Mouse (Mus musculus) heart, embryonic 16.5 days (tissue): ENCODE measurements at regions not wholly inside any gene's neighbourhood (a gene's known extent, or its start where the extent isn't known, plus 50 kb on each side); places are given as distances from the start of the nearest gene placed in this dataset.

Experiments used
- ATAC-seq: fragments of 200-750 bp; cut with Nextera tagmentation; replicated peaks from 2 replicates; pipeline ENCODE4 v1.8.0; 2017; ENCODE audit warnings: moderate number of reproducible peaks; ENCODE audit not compliant: insufficient read depth, low FRiP score; ENCODE audit errors: extremely low read depth
- H3K27ac ChIP-seq: fragments of 300-500 bp; sonication (generic); 2 replicates; pipeline ENCODE4 v1.5.1; 2014; ENCODE audit warnings: mild to moderate bottlenecking, low read length, control low read depth, moderate library complexity
- H3K27me3 ChIP-seq: fragments of 300-500 bp; sonication (generic); 2 replicates; pipeline ENCODE4 v1.6.1; 2014; ENCODE audit warnings: low read length, mixed read lengths; ENCODE audit not compliant: control insufficient read depth, insufficient read depth
- H3K36me3 ChIP-seq: fragments of 300-500 bp; sonication (generic); 2 replicates; pipeline ENCODE4 v1.6.1; 2014; ENCODE audit not compliant: control insufficient read depth, insufficient read depth
- H3K4me1 ChIP-seq: fragments of 300-500 bp; sonication (generic); 2 replicates; pipeline ENCODE4 v1.6.1; 2014; ENCODE audit warnings: low read length, mixed read lengths; ENCODE audit not compliant: control insufficient read depth, insufficient read depth
- H3K4me2 ChIP-seq: fragments of 300-500 bp; sonication (generic); 2 replicates; pipeline ENCODE4 v1.6.1; 2014; ENCODE audit warnings: low read depth, mild to moderate bottlenecking, control low read depth, low read length
- H3K4me3 ChIP-seq: fragments of 300-500 bp; sonication (generic); 2 replicates; pipeline ENCODE4 v1.5.1; 2014; ENCODE audit warnings: mild to moderate bottlenecking, control low read depth, low read length
- H3K9ac ChIP-seq: fragments of 300-500 bp; sonication (generic); 2 replicates; pipeline ENCODE4 v1.6.1; 2014; ENCODE audit warnings: low read length, control low read depth
- H3K9me3 ChIP-seq: fragments of 300-500 bp; sonication (generic); replicated peaks from 2 replicates; pipeline ENCODE4 v1.6.1; 2016; ENCODE audit warnings: low read length; ENCODE audit not compliant: control insufficient read depth
- whole genome bisulfite sequencing: fragments of 180-500 bp; shearing (Covaris S2); extraction: QIAGEN DNeasy Blood & Tissue Kit; methylation state at CpG from one replicate; pipeline ENCODE4 v1.1.7; 2014; 5-methylcytosine and 5-hydroxymethylcytosine counted together

DNA sequence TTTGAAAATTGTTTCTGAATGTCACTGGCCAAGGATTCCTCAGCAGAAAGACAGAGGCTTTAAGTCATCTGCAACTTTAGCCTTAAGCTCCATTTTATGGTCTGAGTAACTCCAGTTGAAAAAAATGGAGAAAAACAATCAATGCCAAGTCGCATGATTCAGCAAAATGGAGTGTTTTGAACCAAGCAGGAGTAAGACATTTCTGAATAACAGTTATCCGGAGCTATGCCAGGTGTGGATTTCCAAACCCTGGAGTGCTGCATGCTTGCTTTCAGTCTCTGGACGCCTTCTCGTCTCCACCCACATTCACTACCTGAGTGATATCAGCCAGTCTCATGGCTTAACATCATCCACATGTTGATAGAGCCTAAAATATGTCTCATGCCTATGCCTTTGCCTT, 93.7 kb downstream of the Gm10260 start:
- H3K27me3 ChIP-seq, result no peaks in the 10 kb centered on the region
- H3K9ac ChIP-seq, result no peak overlapping the region
- no peak overlapping the region for H3K27ac ChIP-seq
- no peaks in the 10 kb centered on the region for H3K36me3 ChIP-seq
- no peaks in the 10 kb centered on the region for H3K9me3 ChIP-seq
- WGBS, result 82% methylated on average over 4 of the region's 4 CpGs
- no peak for ATAC-seq
- H3K4me3 ChIP-seq, result no peak overlapping the region
- no peak overlapping the region for H3K4me2 ChIP-seq
- H3K4me1 ChIP-seq, result peaks cover 5% of the 10 kb centered on the region; the same call in 1 of the 2 replicates

DNA sequence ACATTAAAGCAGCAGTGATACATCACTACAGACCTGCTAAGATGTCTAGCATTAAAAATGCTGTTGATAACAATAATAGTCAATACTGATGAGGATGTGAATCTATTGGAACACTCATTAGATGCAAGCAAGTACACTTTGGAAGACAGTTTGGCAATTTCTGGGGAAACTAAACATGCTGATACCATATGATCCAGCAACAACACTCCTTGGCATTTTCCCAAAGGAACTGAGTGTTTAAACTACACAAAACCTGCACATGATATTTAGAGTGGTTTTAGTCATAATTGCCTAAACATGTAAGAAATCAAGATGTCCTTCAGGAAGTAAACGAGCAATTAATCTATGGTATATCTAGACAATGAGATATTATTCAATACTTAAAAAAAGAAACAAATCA, 95.2 kb downstream of the Gm10260 start:
- no peak overlapping the region for H3K9ac ChIP-seq
- H3K36me3 ChIP-seq, result no peaks in the 10 kb centered on the region
- no peak overlapping the region for H3K4me3 ChIP-seq
- no peaks in the 10 kb centered on the region for H3K9me3 ChIP-seq
- WGBS, result 74% methylated on average over 1 of the region's 1 CpGs
- H3K27ac ChIP-seq, result no peak overlapping the region
- no peaks in the 10 kb centered on the region for H3K27me3 ChIP-seq
- ATAC-seq, result no peak
- peaks cover 5% of the 10 kb centered on the region; the same call in 1 of the 2 replicates for H3K4me1 ChIP-seq
- no peak overlapping the region for H3K4me2 ChIP-seq

DNA sequence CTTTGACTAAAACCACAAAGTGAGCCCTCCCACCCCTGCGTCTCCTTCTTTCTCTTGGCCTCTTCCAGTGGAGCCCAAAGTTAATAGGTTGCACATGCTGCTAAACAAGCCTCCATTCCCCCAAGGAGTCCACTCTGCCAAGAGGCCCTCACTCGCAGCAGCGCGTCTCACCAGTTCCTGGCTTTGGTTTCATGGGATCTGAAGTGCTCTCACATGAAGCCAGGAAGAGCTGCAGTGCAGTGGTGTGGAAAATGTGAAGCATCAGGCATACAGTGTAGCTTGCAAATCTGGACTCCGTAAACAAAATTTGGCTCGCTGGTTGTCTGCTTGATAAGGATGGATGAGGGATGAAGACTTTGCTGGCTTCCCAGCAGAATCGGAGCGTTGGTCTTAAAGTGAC, 97.7 kb downstream of the Gm10260 start:
- no peaks in the 10 kb centered on the region for H3K36me3 ChIP-seq
- H3K9ac ChIP-seq, result no peak overlapping the region
- peak; percentile 76 for ATAC-seq
- H3K27ac ChIP-seq, result peak overlapping the region; percentile 73
- no peaks in the 10 kb centered on the region for H3K27me3 ChIP-seq
- no peaks in the 10 kb centered on the region for H3K9me3 ChIP-seq
- WGBS, result 56% methylated on average over 8 of the region's 8 CpGs
- H3K4me1 ChIP-seq, result no peaks in the 10 kb centered on the region
- no peak overlapping the region for H3K4me2 ChIP-seq
- no peak overlapping the region for H3K4me3 ChIP-seq

DNA sequence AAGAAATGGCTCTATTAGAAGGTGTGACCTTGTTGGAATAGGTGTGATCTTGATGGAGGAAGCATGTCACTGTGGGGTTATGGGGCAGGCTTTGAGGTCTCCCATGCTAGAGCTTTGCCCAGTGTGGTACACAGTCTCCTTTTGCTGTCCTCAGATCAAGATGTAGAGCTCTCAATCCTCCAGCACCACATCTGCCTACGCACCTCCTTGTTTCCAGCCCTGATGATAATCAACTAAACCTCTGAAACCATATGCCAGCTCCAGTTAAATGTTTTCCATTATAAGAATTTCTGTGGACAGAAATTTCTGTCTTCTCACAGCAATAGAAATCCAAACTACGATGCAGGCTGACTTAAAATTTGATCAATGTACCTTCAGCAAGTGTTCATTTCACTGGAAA, 103.8 kb downstream of the Gm10260 start:
- ATAC-seq, result no peak
- WGBS, result 92% methylated on average over 2 of the region's 2 CpGs
- H3K9me3 ChIP-seq, result no peaks in the 10 kb centered on the region
- no peak overlapping the region for H3K4me3 ChIP-seq
- H3K4me1 ChIP-seq, result no peaks in the 10 kb centered on the region
- H3K27me3 ChIP-seq, result no peaks in the 10 kb centered on the region
- no peaks in the 10 kb centered on the region for H3K36me3 ChIP-seq
- no peak overlapping the region for H3K4me2 ChIP-seq
- H3K9ac ChIP-seq, result no peak overlapping the region
- no peak overlapping the region for H3K27ac ChIP-seq

DNA sequence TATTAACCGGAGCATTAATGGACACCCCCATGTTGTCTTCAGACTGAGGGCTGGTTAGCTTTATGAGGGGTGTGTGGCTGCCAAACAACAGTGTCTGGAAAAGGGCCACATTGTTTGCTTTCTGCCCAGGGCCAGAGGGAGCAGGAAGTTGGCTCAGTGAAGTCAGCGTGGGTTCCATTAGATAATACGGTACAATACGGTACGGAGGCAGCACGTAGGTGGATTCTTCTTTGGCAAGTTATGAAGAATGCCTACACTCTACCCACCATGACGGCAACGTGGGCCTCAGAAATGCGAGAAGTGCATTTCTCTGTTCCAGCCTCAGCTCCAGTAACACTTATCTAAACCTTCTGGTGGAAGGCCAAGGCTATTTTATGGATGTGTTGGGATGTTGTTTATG, 108.2 kb downstream of the Gm10260 start:
- H3K4me2 ChIP-seq, result no peak overlapping the region
- no peak for ATAC-seq
- H3K36me3 ChIP-seq, result no peaks in the 10 kb centered on the region
- no peaks in the 10 kb centered on the region for H3K27me3 ChIP-seq
- 77% methylated on average over 9 of the region's 9 CpGs for WGBS
- no peaks in the 10 kb centered on the region for H3K4me1 ChIP-seq
- H3K27ac ChIP-seq, result no peak overlapping the region
- H3K9me3 ChIP-seq, result no peaks in the 10 kb centered on the region; the same call in 1 of the 2 replicates
- no peak overlapping the region for H3K4me3 ChIP-seq
- no peak overlapping the region for H3K9ac ChIP-seq

DNA sequence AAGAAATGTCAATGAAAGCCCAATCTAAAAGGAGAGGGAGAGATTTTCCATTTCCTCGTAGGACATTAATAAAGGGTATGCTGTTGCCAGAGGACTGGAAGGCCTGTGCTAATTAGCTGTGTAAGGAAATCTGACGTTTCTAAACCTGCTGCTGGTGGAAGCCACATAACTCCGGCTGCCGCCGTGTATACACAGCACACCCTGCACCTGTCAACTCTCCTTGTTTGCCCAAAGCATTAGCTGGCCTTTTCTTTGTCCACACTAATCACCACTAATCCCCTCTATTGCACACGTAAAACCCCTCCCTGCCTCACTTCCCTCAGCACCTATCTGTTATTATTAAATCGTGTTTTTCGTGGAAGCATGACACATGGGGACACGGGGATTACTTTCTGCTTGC, 108.7 kb downstream of the Gm10260 start:
- no peak overlapping the region for H3K27ac ChIP-seq
- no peak overlapping the region for H3K4me3 ChIP-seq
- no peak overlapping the region for H3K9ac ChIP-seq
- 71% methylated on average over 9 of the region's 9 CpGs for WGBS
- H3K4me2 ChIP-seq, result no peak overlapping the region
- H3K27me3 ChIP-seq, result no peaks in the 10 kb centered on the region
- no peaks in the 10 kb centered on the region for H3K4me1 ChIP-seq
- H3K36me3 ChIP-seq, result no peaks in the 10 kb centered on the region
- H3K9me3 ChIP-seq, result no peaks in the 10 kb centered on the region; the same call in 1 of the 2 replicates
- ATAC-seq, result no peak

DNA sequence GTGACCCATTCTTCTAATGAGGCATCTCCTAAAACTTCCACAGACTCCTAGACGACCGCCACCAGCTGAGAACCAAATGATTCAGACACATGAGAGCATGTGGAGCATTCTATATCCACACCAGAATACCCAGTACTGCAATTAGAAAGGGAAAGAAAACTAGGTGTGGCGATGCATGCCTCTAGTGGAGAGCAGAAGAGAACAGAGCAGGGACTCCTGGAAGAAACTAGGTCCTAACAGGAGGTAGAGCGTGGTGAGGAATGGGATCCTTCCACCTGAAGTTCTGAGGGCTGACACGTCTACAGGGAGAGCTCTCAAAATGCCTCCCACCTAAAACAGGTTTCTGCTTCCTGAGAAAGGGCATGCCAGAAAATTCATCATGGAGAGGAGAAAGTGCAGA, 109.3 kb downstream of the Gm10260 start:
- no peak overlapping the region for H3K27ac ChIP-seq
- no peaks in the 10 kb centered on the region for H3K27me3 ChIP-seq
- ATAC-seq, result no peak
- H3K4me2 ChIP-seq, result no peak overlapping the region
- 90% methylated on average over 5 of the region's 5 CpGs for WGBS
- no peak overlapping the region for H3K9ac ChIP-seq
- H3K4me3 ChIP-seq, result no peak overlapping the region
- H3K36me3 ChIP-seq, result no peaks in the 10 kb centered on the region
- peaks cover 5% of the 10 kb centered on the region for H3K4me1 ChIP-seq
- H3K9me3 ChIP-seq, result no peaks in the 10 kb centered on the region; the same call in 1 of the 2 replicates

DNA sequence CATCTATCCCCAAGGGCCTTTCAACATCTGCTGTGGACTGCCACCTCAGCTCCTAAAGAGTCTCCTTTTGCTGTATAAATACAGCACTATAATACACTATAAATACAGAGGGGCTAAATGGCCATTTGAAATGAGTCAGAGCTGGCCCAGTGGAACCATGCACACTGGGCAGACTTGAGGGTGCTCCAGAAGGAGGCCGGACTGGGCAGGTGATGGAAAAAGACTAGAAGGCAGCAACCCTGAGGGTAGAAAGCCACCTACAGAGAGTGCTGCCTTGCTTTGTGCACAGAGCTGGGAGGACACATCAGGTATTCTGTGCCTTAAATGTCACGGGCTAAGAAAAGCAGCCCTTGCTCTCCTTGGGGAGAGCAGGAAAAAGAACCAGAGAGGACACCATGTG, 110.2 kb downstream of the Gm10260 start:
- H3K4me3 ChIP-seq, result no peak overlapping the region
- H3K27ac ChIP-seq, result no peak overlapping the region
- WGBS, result 88% methylated on average over 2 of the region's 2 CpGs
- H3K4me1 ChIP-seq, result peaks cover 15% of the 10 kb centered on the region
- H3K36me3 ChIP-seq, result no peaks in the 10 kb centered on the region
- no peak overlapping the region for H3K4me2 ChIP-seq
- H3K9ac ChIP-seq, result no peak overlapping the region
- H3K9me3 ChIP-seq, result no peaks in the 10 kb centered on the region; the same call in 1 of the 2 replicates
- ATAC-seq, result no peak
- H3K27me3 ChIP-seq, result no peaks in the 10 kb centered on the region

DNA sequence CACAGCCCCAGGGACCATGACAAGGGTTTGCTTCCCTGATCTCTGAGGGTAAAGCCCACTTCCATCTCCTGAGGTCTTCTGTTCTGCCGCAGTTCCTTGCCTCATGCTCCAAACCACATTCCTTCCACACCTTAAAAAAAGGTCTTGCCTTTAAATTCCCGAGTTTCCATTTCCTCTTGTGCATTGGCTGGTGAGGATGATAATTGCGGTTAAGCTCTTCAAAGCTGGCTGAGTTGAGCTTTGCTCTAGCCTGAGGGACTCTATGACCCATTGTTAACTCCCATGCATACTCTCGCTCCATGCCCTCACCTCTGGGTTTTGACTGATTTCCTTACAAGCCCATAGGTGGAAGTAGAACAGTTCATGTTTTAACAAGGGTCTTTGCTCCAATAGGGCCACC, 112.9 kb downstream of the Gm10260 start:
- 73% methylated on average over 4 of the region's 4 CpGs for WGBS
- no peak overlapping the region for H3K27ac ChIP-seq

DNA sequence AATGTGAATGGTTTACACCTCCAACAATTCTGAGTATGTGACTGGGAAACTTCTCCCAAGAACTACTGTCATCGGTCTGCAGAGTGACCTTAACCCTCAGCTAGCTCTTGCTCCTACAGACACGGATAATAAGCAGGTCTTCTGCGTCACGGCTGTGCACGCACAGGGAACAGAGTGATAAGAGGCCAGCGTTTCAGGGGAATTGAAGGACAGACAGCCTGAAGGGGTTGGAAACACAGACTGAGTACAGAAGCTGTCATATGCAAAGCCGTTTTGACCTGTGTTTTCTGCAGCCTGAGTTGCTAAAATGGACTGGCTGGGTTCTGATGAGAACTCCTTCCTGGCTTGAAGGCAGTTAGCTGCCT, 114.4 kb downstream of the Gm10260 start:
- no peaks in the 10 kb centered on the region for H3K36me3 ChIP-seq
- peak overlapping the region; percentile 23; the same call in 1 of the 2 replicates for H3K4me2 ChIP-seq
- peak; percentile 43; the same call in 1 of the 2 replicates for ATAC-seq
- H3K27ac ChIP-seq, result peak overlapping the region; percentile 61
- WGBS, result 23% methylated on average over 7 of the region's 7 CpGs
- no peaks in the 10 kb centered on the region for H3K27me3 ChIP-seq
- H3K9ac ChIP-seq, result 0 out of 2 replicates have a peak overlapping the region, but pooled peaks have one; percentile 16
- peaks cover 6% of the 10 kb centered on the region for H3K9me3 ChIP-seq
- H3K4me3 ChIP-seq, result no peak overlapping the region
- H3K4me1 ChIP-seq, result peaks cover 19% of the 10 kb centered on the region

More for the DNA sequence above, 112.9 kb downstream of the Gm10260 start:
- Histone ChIP-seq H3K4me2 (no peak overlapping the region), H3K4me3 (no peak overlapping the region), H3K27me3 (no peaks in the 10 kb centered on the region), H3K9me3 (peaks cover 6% of the 10 kb centered on the region), H3K4me1 (peaks cover 19% of the 10 kb centered on the region), H3K9ac (no peak overlapping the region), H3K36me3 (no peaks in the 10 kb centered on the region)
- ATAC-seq, result no peak
